Mouse (Mus musculus): ENCODE results near the gene Bcl7c.

DNA sequence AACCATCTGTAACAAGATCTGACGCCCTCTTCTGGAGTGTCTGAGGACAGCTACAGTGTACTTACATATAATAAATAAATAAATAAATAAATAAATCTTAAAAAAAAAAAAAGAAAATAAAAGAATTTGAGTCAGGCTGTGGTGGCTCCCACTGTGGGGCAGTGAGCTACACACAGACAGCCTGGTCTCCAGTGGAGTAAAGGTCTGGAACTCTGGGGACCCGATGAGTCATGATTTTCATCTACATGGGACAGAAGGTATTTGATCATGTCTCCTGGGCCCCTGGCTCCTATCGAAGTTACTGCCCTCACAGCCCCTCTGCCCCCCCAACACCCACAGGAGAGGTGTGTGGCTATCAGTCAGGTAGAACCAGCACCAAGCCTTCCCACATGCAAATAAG lies 57.1 kb downstream of the Bcl7c start:
- TF ChIP-seq TCF12 (IDR thresholded peaks at IDR 0.05; ENCODE audit: insufficient read depth, poor library complexity, severe bottlenecking) (no peak), MYOD1 (IDR thresholded peaks at IDR 0.05; ENCODE audit: control insufficient read depth in 1 of 3, insufficient read length in 2 of 3, low read depth in 2 of 3) (no peak), POLR2A (IDR thresholded peaks at IDR 0.05; ENCODE audit: insufficient read length, low read depth) (no peak), E2F4 (IDR thresholded peaks at IDR 0.05; ENCODE audit: insufficient read depth) (no peak), MAX (IDR thresholded peaks at IDR 0.05; ENCODE audit: low read depth) (no peak), POLR2AphosphoS2 (IDR thresholded peaks at IDR 0.05; ENCODE audit: insufficient read length, low read depth) (no peak), CEBPB (IDR thresholded peaks at IDR 0.05; ENCODE audit: insufficient read depth, poor library complexity, severe bottlenecking) (no peak), USF1 (IDR thresholded peaks at IDR 0.05; ENCODE audit: low read depth) (no peak), TCF3 (IDR thresholded peaks at IDR 0.05; ENCODE audit: insufficient read length, low read depth) (no peak), MYOG (IDR thresholded peaks at IDR 0.05; ENCODE audit: control insufficient read depth in 1 of 3, insufficient read depth in 1 of 3, insufficient read length in 2 of 3, low read depth in 2 of 3) (no peak), SRF (IDR thresholded peaks at IDR 0.05; ENCODE audit: control insufficient read depth, insufficient read length, low read depth) (no peak)

All from myocyte (in vitro differentiated cells).